Mouse (Mus musculus) neural tube, embryonic 11.5 days (tissue): ENCODE measurements around the gene Tpcn2. TPM values are rescaled to one million over a fixed set of nuclear protein-coding genes. Genes with fewer than 3 reads are reported as not detected.

Source experiments
- ATAC-seq: fragments of 200-750 bp; cut with Nextera tagmentation; 2 replicates; pipeline ENCODE4 v1.8.0; 2017; ENCODE audit warnings: moderate number of reproducible peaks, mild to moderate bottlenecking, moderate TSS enrichment, moderate library complexity; ENCODE audit not compliant: insufficient read depth, low FRiP score, low TSS enrichment
- DNase-seq: peaks from one replicate; pipeline ENCODE4 v3.0.0-alpha.2; 2015; ENCODE audit warnings: low spot score
- H3K27ac ChIP-seq: fragments of 300-500 bp; sonication (generic); 2 replicates; pipeline ENCODE4 v1.5.1; 2014; ENCODE audit warnings: low read depth, mild to moderate bottlenecking, low read length
- H3K27me3 ChIP-seq: fragments of 300-500 bp; sonication (generic); 2 replicates; pipeline ENCODE4 v1.6.1; 2014; ENCODE audit warnings: mild to moderate bottlenecking, low read length, mixed read lengths; ENCODE audit not compliant: control insufficient read depth, insufficient read depth
- H3K36me3 ChIP-seq: fragments of 300-500 bp; sonication (generic); 2 replicates; pipeline ENCODE4 v1.6.1; 2014; ENCODE audit warnings: mild to moderate bottlenecking, low read length, moderate library complexity, mixed read lengths; ENCODE audit not compliant: control insufficient read depth, insufficient read depth
- H3K4me1 ChIP-seq: fragments of 300-500 bp; sonication (generic); 2 replicates; pipeline ENCODE4 v1.6.1; 2014; ENCODE audit warnings: low read length, mixed read lengths; ENCODE audit not compliant: control insufficient read depth, insufficient read depth
- H3K4me2 ChIP-seq: fragments of 300-500 bp; sonication (generic); 2 replicates; pipeline ENCODE4 v1.6.1; 2014; ENCODE audit warnings: low read depth, mild to moderate bottlenecking, moderate library complexity
- H3K4me3 ChIP-seq: fragments of 300-500 bp; sonication (generic); 2 replicates; pipeline ENCODE4 v1.5.1; 2014; ENCODE audit warnings: low read depth, low read length
- H3K9ac ChIP-seq: fragments of 300-500 bp; sonication (generic); 2 replicates; pipeline ENCODE4 v1.6.1; 2014; ENCODE audit warnings: mild to moderate bottlenecking, low read length
- H3K9me3 ChIP-seq: fragments of 300-500 bp; sonication (generic); 2 replicates; pipeline ENCODE4 v1.6.1; 2016; ENCODE audit warnings: low read length; ENCODE audit not compliant: control insufficient read depth
- WGBS: fragments of 180-500 bp; shearing (Covaris S2); extraction: QIAGEN DNeasy Blood & Tissue Kit; methylation state at CpG from one replicate; pipeline ENCODE4 v1.1.7; 2014; 5-methylcytosine and 5-hydroxymethylcytosine counted together
- polyA plus RNA-seq: library from polyadenylated mRNA; unstranded; fragments of >200 nt; fragmentation: Nextera tagmentation; extraction: Ambion mirVana; gene quantifications from 2 replicates; pipeline ENCODE4 v1.2.1, GENCODE M21; 2014

The Tpcn2 gene
- polyA plus RNA-seq, 1 experiment from 2014 or later = 1.8 TPM

- 91% methylated on average over 2 of the region's 2 CpGs for WGBS
- no peak overlapping the region for H3K4me3 ChIP-seq
- ATAC-seq (no peak), DNase-seq (no peak)
- H3K27me3 ChIP-seq = no peaks in the 10 kb centered on the region
- no peaks in the 10 kb centered on the region for H3K9me3 ChIP-seq
- H3K27ac ChIP-seq = no peak overlapping the region
- H3K4me1 ChIP-seq = no peaks in the 10 kb centered on the region
- H3K36me3 ChIP-seq = no peaks in the 10 kb centered on the region
- no peak overlapping the region for H3K4me2 ChIP-seq
- no peak overlapping the region for H3K9ac ChIP-seq
These were observed 8.0 kb upstream of the Tpcn2 start for GRCm38 (mm10) chr7:145291847-145292246.

DNA sequence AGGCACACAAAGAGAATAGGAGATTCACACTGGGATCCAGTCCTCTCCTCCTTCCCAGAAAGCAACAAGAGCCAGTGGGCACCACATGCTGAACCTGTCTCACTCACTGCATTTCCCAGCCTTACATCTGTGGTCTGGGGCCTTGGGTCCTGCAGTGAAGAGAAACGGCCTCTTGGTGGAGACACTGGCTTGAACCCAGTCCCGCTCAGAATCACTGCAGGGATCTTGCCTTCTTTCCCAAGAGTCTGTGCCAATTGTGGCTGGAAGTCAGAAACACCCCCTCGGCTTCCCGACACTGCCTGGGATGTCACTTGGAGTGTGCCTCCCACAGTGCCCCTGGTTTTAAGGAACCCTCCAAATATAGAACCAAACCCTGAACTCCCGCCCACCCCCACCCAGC lies 5.5 kb upstream of the Tpcn2 start:
- DNase-seq (peak; percentile 56), ATAC-seq (no peak)
- Histone ChIP-seq H3K4me1 (no peaks in the 10 kb centered on the region), H3K27me3 (no peaks in the 10 kb centered on the region), H3K4me2 (no peak overlapping the region), H3K36me3 (no peaks in the 10 kb centered on the region), H3K27ac (no peak overlapping the region), H3K9me3 (no peaks in the 10 kb centered on the region), H3K9ac (no peak overlapping the region), H3K4me3 (no peak overlapping the region)
- 23% methylated on average over 5 of the region's 5 CpGs for whole genome bisulfite sequencing

- no peaks in the 10 kb centered on the region for H3K27me3 ChIP-seq
- 86% methylated on average over 6 of the region's 6 CpGs for WGBS
These were observed 3.6 kb upstream of the Tpcn2 start for GRCm38 (mm10) chr7:145287410-145287809.

GRCm38 (mm10) chr7:145285476-145285875 lies 1.7 kb upstream of the Tpcn2 start:
- ATAC-seq (no peak), DNase-seq (no peak)
- 78% methylated on average over 4 of the region's 4 CpGs for WGBS
- Histone ChIP-seq H3K36me3 (no peaks in the 10 kb centered on the region), H3K4me3 (no peak overlapping the region), H3K27ac (no peak overlapping the region), H3K9ac (no peak overlapping the region), H3K4me1 (peaks cover 7% of the 10 kb centered on the region; the same call in 1 of the 2 replicates), H3K9me3 (no peaks in the 10 kb centered on the region), H3K4me2 (no peak overlapping the region), H3K27me3 (no peaks in the 10 kb centered on the region)

More at GRCm38 (mm10) chr7:145287410-145287809, 3.6 kb upstream of the Tpcn2 start:
- no peak overlapping the region for H3K4me2 ChIP-seq
- H3K27ac ChIP-seq = no peak overlapping the region
- H3K4me3 ChIP-seq = no peak overlapping the region
- H3K36me3 ChIP-seq = no peaks in the 10 kb centered on the region
- no peak overlapping the region for H3K9ac ChIP-seq
- H3K9me3 ChIP-seq = no peaks in the 10 kb centered on the region
- no peak for DNase-seq
- no peak for ATAC-seq
- peaks cover 7% of the 10 kb centered on the region; the same call in 1 of the 2 replicates for H3K4me1 ChIP-seq

DNA sequence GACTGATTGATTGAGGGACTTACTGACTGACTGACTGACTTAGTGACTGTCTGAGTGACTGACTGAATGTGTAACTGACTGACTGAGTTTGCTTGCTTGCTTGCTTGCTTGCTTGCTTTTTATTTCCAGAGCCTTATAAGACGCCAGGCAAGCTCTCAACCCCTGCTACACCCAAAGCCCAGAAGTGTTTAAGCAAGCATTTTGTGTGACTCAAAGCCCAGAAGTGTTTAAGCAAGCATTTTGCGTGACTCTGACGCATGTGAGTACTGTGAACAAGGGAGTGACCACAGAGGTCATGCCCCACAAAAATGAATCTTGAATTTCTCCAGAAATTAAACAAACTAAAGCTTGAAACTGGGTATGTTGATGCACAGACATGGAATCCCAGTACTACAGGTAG lies 482 bp upstream of the Tpcn2 start:
- no peak for ATAC-seq
- Histone ChIP-seq H3K4me2 (peak overlapping the region; percentile 53; the same call in 1 of the 2 replicates), H3K4me1 (peaks cover 7% of the 10 kb centered on the region; the same call in 1 of the 2 replicates), H3K9ac (no peak overlapping the region), H3K4me3 (no peak overlapping the region), H3K27ac (no peak overlapping the region), H3K9me3 (no peaks in the 10 kb centered on the region), H3K27me3 (no peaks in the 10 kb centered on the region), H3K36me3 (peaks cover 2% of the 10 kb centered on the region; the same call in 1 of the 2 replicates)
- 76% methylated on average over 3 of the region's 3 CpGs for WGBS
- no peak for DNase-seq

GRCm38 (mm10) chr7:145283041-145283440 lies 770 bp downstream of the Tpcn2 start:
- peaks cover 7% of the 10 kb centered on the region; the same call in 1 of the 2 replicates for H3K4me1 ChIP-seq
- WGBS = 44% methylated on average over 4 of the region's 4 CpGs
- ATAC-seq = no peak
- H3K27ac ChIP-seq = no peak overlapping the region
- H3K27me3 ChIP-seq = no peaks in the 10 kb centered on the region
- peak overlapping the region; percentile 43 for H3K4me3 ChIP-seq
- H3K9ac ChIP-seq = peak overlapping the region; percentile 53
- peak overlapping the region; percentile 53 for H3K4me2 ChIP-seq
- peaks cover 5% of the 10 kb centered on the region; the same call in 1 of the 2 replicates for H3K36me3 ChIP-seq
- DNase-seq = no peak
- no peaks in the 10 kb centered on the region for H3K9me3 ChIP-seq

DNA sequence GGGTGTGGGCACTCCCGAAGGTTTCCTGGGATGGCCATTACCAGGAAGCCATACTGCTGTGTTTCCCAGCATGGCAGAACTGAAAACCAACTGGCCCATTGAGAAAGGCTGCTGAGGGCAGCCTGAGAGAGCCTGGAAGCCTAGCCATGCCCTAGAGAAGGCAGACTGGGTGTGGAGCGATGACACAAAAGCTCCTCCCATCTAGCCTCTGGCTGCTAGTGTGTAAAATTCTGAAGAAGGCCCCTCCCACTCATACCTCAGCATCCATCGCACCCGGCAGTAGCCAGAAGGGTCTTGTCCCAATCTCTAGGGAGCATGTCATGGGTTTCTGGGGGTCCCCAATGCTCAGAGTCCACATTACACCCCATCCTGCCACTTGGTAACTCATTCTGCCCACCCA lies 2.4 kb downstream of the Tpcn2 start:
- no peak for DNase-seq
- Histone ChIP-seq H3K27me3 (no peaks in the 10 kb centered on the region), H3K27ac (no peak overlapping the region), H3K9ac (no peak overlapping the region), H3K4me1 (peaks cover 7% of the 10 kb centered on the region; the same call in 1 of the 2 replicates), H3K4me2 (no peak overlapping the region), H3K4me3 (no peak overlapping the region), H3K36me3 (peaks cover 7% of the 10 kb centered on the region; the same call in 1 of the 2 replicates), H3K9me3 (no peaks in the 10 kb centered on the region)
- no peak for ATAC-seq
- 94% methylated on average over 4 of the region's 4 CpGs for WGBS

DNA sequence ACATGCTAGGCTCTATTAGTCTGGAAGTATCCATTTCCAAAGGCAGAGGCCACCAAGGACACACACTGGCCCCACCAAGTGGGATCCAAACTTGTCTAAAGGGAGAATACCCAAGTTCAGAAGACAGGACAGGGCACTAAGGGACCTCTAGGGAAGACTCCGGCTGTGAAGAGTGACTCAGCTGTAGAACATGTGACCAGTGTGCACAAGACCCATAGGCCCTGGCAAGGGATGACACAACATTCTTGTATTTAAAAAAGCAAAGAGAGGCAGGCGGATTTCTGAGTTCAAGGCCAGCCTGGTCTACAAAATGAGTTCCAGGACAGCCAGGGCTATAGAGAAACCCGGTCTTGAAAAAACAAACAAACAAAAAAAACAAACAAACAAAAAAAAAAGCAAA lies 8.3 kb downstream of the Tpcn2 start:
- Histone ChIP-seq H3K4me2 (no peak overlapping the region), H3K27me3 (no peaks in the 10 kb centered on the region), H3K4me3 (no peak overlapping the region), H3K27ac (no peak overlapping the region), H3K36me3 (peaks cover 9% of the 10 kb centered on the region; the same call in 1 of the 2 replicates), H3K9me3 (no peaks in the 10 kb centered on the region), H3K9ac (no peak overlapping the region), H3K4me1 (no peaks in the 10 kb centered on the region)
- 83% methylated on average over 3 of the region's 3 CpGs for WGBS
- no peak for ATAC-seq
- DNase-seq = no peak

GRCm38 (mm10) chr7:145270955-145271354 lies 12.9 kb downstream of the Tpcn2 start:
- 96% methylated on average over 5 of the region's 5 CpGs for WGBS
- no peak for ATAC-seq
- no peak overlapping the region for H3K9ac ChIP-seq

More at GRCm38 (mm10) chr7:145270955-145271354, 12.9 kb downstream of the Tpcn2 start:
- H3K27ac ChIP-seq = no peak overlapping the region
- DNase-seq = no peak
- no peaks in the 10 kb centered on the region for H3K27me3 ChIP-seq
- no peak overlapping the region for H3K4me2 ChIP-seq
- H3K36me3 ChIP-seq = peaks cover 4% of the 10 kb centered on the region
- H3K4me3 ChIP-seq = no peak overlapping the region
- H3K4me1 ChIP-seq = no peaks in the 10 kb centered on the region
- no peaks in the 10 kb centered on the region for H3K9me3 ChIP-seq
